Mouse (Mus musculus) embryonic facial prominence, embryonic 12.5 days (tissue): Measurements from ENCODE around the gene Xbp1. TPM values are rescaled to one million over a fixed set of nuclear protein-coding genes. Genes with fewer than 3 reads are reported as not detected.

Experiments
- ATAC-seq: fragments of 200-750 bp; cut with Nextera tagmentation; 2 replicates; pipeline ENCODE4 v1.8.0; 2017; ENCODE audit not compliant: insufficient number of reproducible peaks, insufficient read depth, low FRiP score, low TSS enrichment
- H3K27ac ChIP-seq: fragments of 300-500 bp; sonication (generic); 2 replicates; pipeline ENCODE4 v1.5.1; 2016; ENCODE audit warnings: mild to moderate bottlenecking
- H3K27me3 ChIP-seq: fragments of 300-500 bp; sonication (generic); 2 replicates; pipeline ENCODE4 v1.6.1; 2016; ENCODE audit warnings: mild to moderate bottlenecking, moderate library complexity
- H3K36me3 ChIP-seq: fragments of 300-500 bp; sonication (generic); 2 replicates; pipeline ENCODE4 v1.6.1; 2016; ENCODE audit warnings: mild to moderate bottlenecking
- H3K4me1 ChIP-seq: fragments of 300-500 bp; sonication (generic); 2 replicates; pipeline ENCODE4 v1.6.1; 2016
- H3K4me2 ChIP-seq: fragments of 300-500 bp; sonication (generic); replicated peaks from 2 replicates; pipeline ENCODE4 v1.6.1; 2016; ENCODE audit warnings: mild to moderate bottlenecking, moderate library complexity
- H3K4me3 ChIP-seq: fragments of 300-500 bp; sonication (generic); 2 replicates; pipeline ENCODE4 v1.5.1; 2016; ENCODE audit warnings: mild to moderate bottlenecking
- H3K9ac ChIP-seq: fragments of 300-500 bp; sonication (generic); 2 replicates; pipeline ENCODE4 v1.6.1; 2016; ENCODE audit warnings: mild to moderate bottlenecking, moderate library complexity
- H3K9me3 ChIP-seq: fragments of 300-500 bp; sonication (generic); 2 replicates; pipeline ENCODE4 v1.6.1; 2016; ENCODE audit warnings: mild to moderate bottlenecking, moderate library complexity
- WGBS: fragments of 180-500 bp; shearing (Covaris S2); methylation state at CpG from one replicate; pipeline ENCODE4 v1.1.7; 2016; 5-methylcytosine and 5-hydroxymethylcytosine counted together
- polyA plus RNA-seq: library from polyadenylated mRNA; unstranded; fragments of >200 nt; fragmentation: Nextera tagmentation; extraction: Ambion mirVana; gene quantifications from 2 replicates; pipeline ENCODE4 v1.2.1, GENCODE M21; 2016

Xbp1 gene
- polyA plus RNA-seq, 1 experiment from 2014 or later, result 152 TPM

GRCm38 (mm10) chr11:5562625-5563268 is 42.3 kb downstream of the Xbp1 start:
- Histone ChIP-seq H3K9ac (no peak overlapping the region), H3K27ac (no peak overlapping the region), H3K27me3 (no peaks in the 10 kb centered on the region), H3K4me3 (no peak overlapping the region), H3K9me3 (no peaks in the 10 kb centered on the region), H3K4me1 (no peaks in the 10 kb centered on the region), H3K36me3 (no peaks in the 10 kb centered on the region), H3K4me2 (no peak overlapping the region)
- no peak for ATAC-seq
- WGBS, result 28% methylated on average over 9 of the region's 9 CpGs

GRCm38 (mm10) chr11:5563898-5564297 is 43.4 kb downstream of the Xbp1 start:
- Histone ChIP-seq H3K27me3 (no peaks in the 10 kb centered on the region), H3K9ac (no peak overlapping the region), H3K27ac (no peak overlapping the region), H3K36me3 (no peaks in the 10 kb centered on the region), H3K4me1 (no peaks in the 10 kb centered on the region), H3K9me3 (no peaks in the 10 kb centered on the region), H3K4me3 (no peak overlapping the region), H3K4me2 (no peak overlapping the region)
- WGBS, result 62% methylated on average over 6 of the region's 6 CpGs
- ATAC-seq, result no peak

- H3K9ac ChIP-seq, result no peak overlapping the region
- no peak for ATAC-seq
- no peaks in the 10 kb centered on the region for H3K27me3 ChIP-seq
- no peaks in the 10 kb centered on the region for H3K4me1 ChIP-seq
- no peak overlapping the region for H3K27ac ChIP-seq
- H3K36me3 ChIP-seq, result no peaks in the 10 kb centered on the region
- no peak overlapping the region for H3K4me3 ChIP-seq
- no peak overlapping the region for H3K4me2 ChIP-seq
- 86% methylated on average over 3 of the region's 3 CpGs for WGBS
- H3K9me3 ChIP-seq, result no peaks in the 10 kb centered on the region
These were observed 45.1 kb downstream of the Xbp1 start for GRCm38 (mm10) chr11:5565596-5565995.

GRCm38 (mm10) chr11:5566506-5566905 is 46.0 kb downstream of the Xbp1 start:
- Histone ChIP-seq H3K36me3 (no peaks in the 10 kb centered on the region), H3K4me2 (no peak overlapping the region), H3K4me3 (no peak overlapping the region), H3K27ac (no peak overlapping the region), H3K4me1 (no peaks in the 10 kb centered on the region), H3K27me3 (no peaks in the 10 kb centered on the region), H3K9me3 (no peaks in the 10 kb centered on the region), H3K9ac (no peak overlapping the region)
- WGBS, result 67% methylated on average over 2 of the region's 2 CpGs
- ATAC-seq, result no peak

GRCm38 (mm10) chr11:5567654-5568053 is 47.2 kb downstream of the Xbp1 start:
- Histone ChIP-seq H3K9ac (no peak overlapping the region), H3K27me3 (no peaks in the 10 kb centered on the region), H3K4me1 (no peaks in the 10 kb centered on the region), H3K4me3 (no peak overlapping the region), H3K9me3 (no peaks in the 10 kb centered on the region), H3K36me3 (no peaks in the 10 kb centered on the region), H3K27ac (no peak overlapping the region), H3K4me2 (no peak overlapping the region)
- WGBS, result 88% methylated on average over 6 of the region's 6 CpGs
- ATAC-seq, result no peak

GRCm38 (mm10) chr11:5568082-5568481 is 47.6 kb downstream of the Xbp1 start:
- no peak for ATAC-seq
- Histone ChIP-seq H3K36me3 (no peaks in the 10 kb centered on the region), H3K9me3 (no peaks in the 10 kb centered on the region), H3K27me3 (no peaks in the 10 kb centered on the region), H3K27ac (no peak overlapping the region), H3K4me2 (no peak overlapping the region), H3K4me3 (no peak overlapping the region), H3K4me1 (no peaks in the 10 kb centered on the region), H3K9ac (no peak overlapping the region)
- WGBS, result 94% methylated on average over 5 of the region's 5 CpGs

GRCm38 (mm10) chr11:5569474-5569873 is 49.0 kb downstream of the Xbp1 start, which contains the start of gene Ankrd36:
Ankrd36 (plus strand) TSS chr11:5569684.
- no peaks in the 10 kb centered on the region for H3K4me1 ChIP-seq
- H3K9ac ChIP-seq, result no peak within 1 kb of the TSS
- H3K27me3 ChIP-seq, result no peaks in the 10 kb centered on the region
- no peak within 1 kb of the TSS for H3K4me2 ChIP-seq
- no peak within 1 kb of the TSS for H3K27ac ChIP-seq
- no peak for ATAC-seq
- WGBS, result 78% methylated on average over 12 of the region's 12 CpGs
- H3K36me3 ChIP-seq, result no peaks in the 10 kb centered on the region
- no peak within 1 kb of the TSS for H3K4me3 ChIP-seq
- no peaks in the 10 kb centered on the region for H3K9me3 ChIP-seq

- no peaks in the 10 kb centered on the region for H3K9me3 ChIP-seq
- no peak overlapping the region for H3K4me2 ChIP-seq
- ATAC-seq, result no peak
- WGBS, result 94% methylated on average over 4 of the region's 4 CpGs
- no peak overlapping the region for H3K4me3 ChIP-seq
- no peaks in the 10 kb centered on the region for H3K36me3 ChIP-seq
- H3K27ac ChIP-seq, result no peak overlapping the region
- H3K9ac ChIP-seq, result no peak overlapping the region
- H3K4me1 ChIP-seq, result no peaks in the 10 kb centered on the region
- no peaks in the 10 kb centered on the region for H3K27me3 ChIP-seq
These were observed 51.4 kb downstream of the Xbp1 start for GRCm38 (mm10) chr11:5571856-5572255.

GRCm38 (mm10) chr11:5573821-5574220 is 53.4 kb downstream of the Xbp1 start:
- H3K4me2 ChIP-seq, result no peak overlapping the region
- WGBS, result 84% methylated on average over 2 of the region's 2 CpGs
- H3K4me3 ChIP-seq, result no peak overlapping the region

GRCm38 (mm10) chr11:5575046-5575445 is 54.6 kb downstream of the Xbp1 start:
- H3K4me2 ChIP-seq, result no peak overlapping the region
- no peak overlapping the region for H3K9ac ChIP-seq
- WGBS, result 72% methylated on average over 6 of the region's 6 CpGs
- no peak overlapping the region for H3K27ac ChIP-seq
- no peaks in the 10 kb centered on the region for H3K36me3 ChIP-seq
- H3K4me3 ChIP-seq, result no peak overlapping the region
- ATAC-seq, result no peak
- no peaks in the 10 kb centered on the region for H3K27me3 ChIP-seq
- H3K9me3 ChIP-seq, result no peaks in the 10 kb centered on the region
- H3K4me1 ChIP-seq, result no peaks in the 10 kb centered on the region

More at GRCm38 (mm10) chr11:5573821-5574220, 53.4 kb downstream of the Xbp1 start:
- no peak overlapping the region for H3K9ac ChIP-seq
- H3K4me1 ChIP-seq, result no peaks in the 10 kb centered on the region
- no peak overlapping the region for H3K27ac ChIP-seq
- H3K36me3 ChIP-seq, result no peaks in the 10 kb centered on the region
- ATAC-seq, result no peak
- H3K9me3 ChIP-seq, result no peaks in the 10 kb centered on the region
- H3K27me3 ChIP-seq, result no peaks in the 10 kb centered on the region
